In genomic region chr12:111445161-111445889, GRCm38 (mm10) we compare ENCODE assay signal across 8 mouse cellular contexts. TPM values are rescaled to one million over a fixed set of nuclear protein-coding genes. Genes with fewer than 3 reads are reported as not detected.
DNase-seq lines count a peak whose midpoint lies in the region; ATAC-seq and TF ChIP-seq lines count a peak whose summit lies in the region.

No protein-coding gene starts in this region.

- peak overlapping the region; percentile 37 for H3K4me3 ChIP-seq in gastrocnemius, adult 2 months
- peak overlapping the region; percentile 31 for H3K4me3 ChIP-seq in hindbrain, embryonic 15.5 days
- peak overlapping the region; percentile 94; the same call in 1 of the 2 replicates for H3K4me3 ChIP-seq in macrophage (ENCODE audit: inconsistent target)

- H3K9ac ChIP-seq in hindbrain, embryonic 15.5 days = no peak overlapping the region

- peak overlapping the region; percentile 35; the same call in 1 of the 2 replicates for H3K27ac ChIP-seq in gastrocnemius, adult 2 months
- H3K27ac ChIP-seq in hindbrain, embryonic 15.5 days (replicated peaks) = no peak overlapping the region
- peak overlapping the region; percentile 91 for H3K27ac ChIP-seq in macrophage

- H3K4me1 ChIP-seq in hindbrain, embryonic 15.5 days (replicated peaks) = peaks cover 23% of the 10 kb centered on the region

- peak overlapping the region; percentile 53 for H3K4me2 ChIP-seq in hindbrain, embryonic 15.5 days

- H3K79me2 ChIP-seq in macrophage (ENCODE audit: inconsistent target) = peaks cover 74% of the 10 kb centered on the region

- intact Hi-C loops in gastrocnemius, adult 2 months (cut with DNase I) = no loop called here

- TF ChIP-seq CTCF in gastrocnemius, adult 2 months (IDR thresholded peaks at IDR 0.05) = no peak

- ATAC-seq in hindbrain, embryonic 15.5 days (ENCODE audit: low FRiP score, low read depth) = no peak

- no peaks in the 10 kb centered on the region for H3K36me3 ChIP-seq in hindbrain, embryonic 15.5 days
- peaks cover 31% of the 10 kb centered on the region for H3K36me3 ChIP-seq in macrophage (ENCODE audit: inconsistent target)

- H3K27me3 ChIP-seq in hindbrain, embryonic 15.5 days = peaks cover 92% of the 10 kb centered on the region

- no peaks in the 10 kb centered on the region for H3K9me3 ChIP-seq in hindbrain, embryonic 15.5 days

- WGBS in hindbrain, embryonic 15.5 days = 3% methylated on average over 52 of the region's 52 CpGs
- 65% methylated on average over 40 of the region's 52 CpGs for WGBS in macrophage (ENCODE audit: missing documents)

- no peak for DNase-seq in gastrocnemius, adult 2 months
- DNase-seq in gastrocnemius, postnatal 4 days (ENCODE audit: low spot score in 2 of 2) = no peak
- DNase-seq in ZHBTc4 (ENCODE audit: low read depth, low spot score) (peak; percentile 46), adipocyte (ENCODE audit: low spot score) (no peak)
- no peak for DNase-seq in frontal cortex, adult 2 months (ENCODE audit: extremely low spot score in 1 of 2, low spot score in 1 of 2)
- DNase-seq in embryo, embryonic 10.5 days (ENCODE audit: low spot score) = no peak

RNA-seq across cellular contexts. Expression of gene Tnfaip2, which starts 3.1 kb away (rescaled TPM):
- 10 to 100 TPM; 29.1 to 54.8 TPM for total RNA-seq in gastrocnemius, adult 2 months (2021)
- 10 to 100 TPM in 1 of 2 experiments, 1 to 10 TPM in 1; 7.0 to 10.2 TPM for total RNA-seq in gastrocnemius, postnatal 4 days (2021)
- polyA plus RNA-seq in hindbrain, embryonic 15.5 days (2015; fragmentation: Nextera tagmentation; extraction: Ambion mirVana) = 0.49 and 1.6 TPM in 2 replicates
- total RNA-seq in macrophage (2018; cell fraction: chromatin; rRNA removed) = over 10,000 TPM in 4 of 26 experiments, 1,000 to 10,000 TPM in 18, 100 to 1,000 TPM in 4; 785 to 11,990 (median 4,844) TPM
- total RNA-seq in macrophage (2018; cell fraction: cytosol; rRNA removed) = 1,000 to 10,000 TPM in 8 of 26 experiments, 100 to 1,000 TPM in 18; 279 to 3,779 (median 516) TPM
- total RNA-seq in macrophage (2018; cell fraction: nucleus; rRNA removed) = 1,000 to 10,000 TPM in 19 of 26 experiments, 100 to 1,000 TPM in 7; 417 to 7,545 (median 2,584) TPM
- 127 to 339 TPM (median 289 TPM) in 3 replicates for polyA plus RNA-seq in macrophage (2018)
- polyA plus RNA-seq in frontal cortex, adult 2 months (2012; rRNA removed) = 1.0 and 1.5 TPM in 2 replicates

RNA-seq across cellular contexts. Expression of gene Exoc3l4, which starts 28.5 kb away (rescaled TPM):
- total RNA-seq in gastrocnemius, adult 2 months (2021) = 1 to 10 TPM in 1 of 2 experiments, under 1 TPM in 1; 0.56 to 1.5 TPM
- 1 to 10 TPM; 5.0 to 6.1 TPM for total RNA-seq in gastrocnemius, postnatal 4 days (2021)
- 2.2 and 2.9 TPM in 2 replicates for polyA plus RNA-seq in hindbrain, embryonic 15.5 days (2015; fragmentation: Nextera tagmentation; extraction: Ambion mirVana)
- 100 to 1,000 TPM in 1 of 26 experiments, 10 to 100 TPM in 23, 1 to 10 TPM in 2; 9.1 to 109 (median 30.7) TPM for total RNA-seq in macrophage (2018; cell fraction: chromatin; rRNA removed)
- 10 to 100 TPM in 20 of 26 experiments, 1 to 10 TPM in 6; 7.8 to 73.6 (median 15.0) TPM for total RNA-seq in macrophage (2018; cell fraction: cytosol; rRNA removed)
- 100 to 1,000 TPM in 4 of 26 experiments, 10 to 100 TPM in 20, 1 to 10 TPM in 2; 8.3 to 170 (median 42.3) TPM for total RNA-seq in macrophage (2018; cell fraction: nucleus; rRNA removed)
- polyA plus RNA-seq in macrophage (2018) = 8.0 to 13.2 TPM (median 12.5 TPM) in 3 replicates
- polyA plus RNA-seq in frontal cortex, adult 2 months (2012; rRNA removed) = 3.8 and 4.8 TPM in 2 replicates

RNA-seq across cellular contexts. Expression of gene Lbhd2, which starts 38.7 kb away (rescaled TPM):
- total RNA-seq in gastrocnemius, adult 2 months (2021) = not detected
- under 1 TPM in 1 of 2 experiments, not detected in 1; 0.59 TPM for total RNA-seq in gastrocnemius, postnatal 4 days (2021)
- 1.6 and 1.9 TPM in 2 replicates for polyA plus RNA-seq in hindbrain, embryonic 15.5 days (2015; fragmentation: Nextera tagmentation; extraction: Ambion mirVana)
- not detected for total RNA-seq in macrophage (2018; cell fraction: chromatin; rRNA removed)
- not detected for total RNA-seq in macrophage (2018; cell fraction: cytosol; rRNA removed)
- total RNA-seq in macrophage (2018; cell fraction: nucleus; rRNA removed) = not detected
- not detected in 3 replicates for polyA plus RNA-seq in macrophage (2018)
- 23.2 and 24.5 TPM in 2 replicates for polyA plus RNA-seq in frontal cortex, adult 2 months (2012; rRNA removed)

RNA-seq across cellular contexts. Expression of gene Gm266, which starts 40.3 kb away (rescaled TPM):
- total RNA-seq in gastrocnemius, adult 2 months (2021) = under 1 TPM; 0.20 to 0.33 TPM
- total RNA-seq in gastrocnemius, postnatal 4 days (2021) = 1 to 10 TPM; 6.9 to 7.5 TPM
- 3.1 and 3.4 TPM in 2 replicates for polyA plus RNA-seq in hindbrain, embryonic 15.5 days (2015; fragmentation: Nextera tagmentation; extraction: Ambion mirVana)
- total RNA-seq in macrophage (2018; cell fraction: chromatin; rRNA removed) = not detected
- total RNA-seq in macrophage (2018; cell fraction: cytosol; rRNA removed) = under 1 TPM in 2 of 26 experiments, not detected in 24; 0.10 to 0.14 TPM
- under 1 TPM in 1 of 26 experiments, not detected in 25; 0.86 TPM for total RNA-seq in macrophage (2018; cell fraction: nucleus; rRNA removed)
- polyA plus RNA-seq in macrophage (2018) = not detected in 3 replicates
- 6.4 and 7.4 TPM in 2 replicates for polyA plus RNA-seq in frontal cortex, adult 2 months (2012; rRNA removed)

Comparison
In these comparisons a context has a peak if more than half of its experiments do, and no peak if none do; other contexts are left out.
1. H3K4me3 ChIP-seq: peak in every context shown above with its lines; median percentile 94 in macrophage; 37 in gastrocnemius, adult 2 months; 31 in hindbrain, embryonic 15.5 days.
2. RNA of gene Tnfaip2, which starts 3.1 kb away (polyA plus RNA-seq): 127 to 339 TPM in macrophage; 0.49 to 1.6 TPM in hindbrain, embryonic 15.5 days and 1.0 to 1.5 TPM in frontal cortex, adult 2 months; every median in the first group is over 10 times any median in the second.